Mouse (Mus musculus): ENCODE measurements around the gene Lrfn4.

- TF ChIP-seq POLR2A (IDR thresholded peaks at IDR 0.05; ENCODE audit: borderline replicate concordance, low read depth, low read length) (no peak), CTCF (IDR thresholded peaks at IDR 0.05; ENCODE audit: low read depth, low read length) (no peak)
Measured at GRCm38 (mm10) chr19:4615151-4616093, at the start of gene Lrfn4.
